Mouse (Mus musculus): ENCODE data around the gene Obscn. TPM values are rescaled to one million over a fixed set of nuclear protein-coding genes. Genes with fewer than 3 reads are reported as not detected.

The Obscn gene
- polyA plus RNA-seq, 1 experiment, result 6.2 TPM

DNA sequence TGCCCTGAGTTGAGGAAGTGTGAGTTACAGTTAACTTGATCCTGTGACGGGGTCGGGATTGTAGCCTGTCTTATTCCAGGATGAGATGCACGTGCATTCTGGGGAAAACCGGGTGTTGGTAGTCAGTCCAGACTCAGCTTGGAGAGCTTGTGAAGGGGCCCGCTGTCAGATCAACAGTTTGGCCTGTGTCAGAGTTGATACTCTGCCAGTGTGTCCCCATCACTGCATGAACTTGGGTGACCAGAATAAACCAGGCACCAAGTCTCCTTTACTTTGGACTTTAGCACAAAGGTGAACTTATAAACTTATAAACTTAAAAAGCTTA, 157.5 kb downstream of the Obscn start:
- peak overlapping the region; percentile 84 for H3K27ac ChIP-seq (ENCODE audit: insufficient read depth, low read depth, low read length)
- no peaks in the 10 kb centered on the region; the same call in 1 of the 2 replicates for H3K36me3 ChIP-seq (ENCODE audit: control insufficient read depth, insufficient read depth, low read length)
- 2% methylated on average over 5 of the region's 5 CpGs for WGBS
- no peak for TF ChIP-seq POLR2A (IDR thresholded peaks at IDR 0.05; ENCODE audit: low read depth, low read length)
- no peak for TF ChIP-seq CTCF (conservative IDR thresholded peaks at IDR 0.05; ENCODE audit: insufficient read depth, insufficient read length, low read depth, low read length)
- H3K4me1 ChIP-seq (ENCODE audit: control insufficient read depth, insufficient read depth, low read length), result peaks cover 15% of the 10 kb centered on the region; the same call in 1 of the 2 replicates
- peak overlapping the region; percentile 94 for H3K4me3 ChIP-seq (ENCODE audit: insufficient read depth, low read depth, low read length)
- DNase-seq, result peak; percentile 69
- H3K27me3 ChIP-seq (replicated peaks; ENCODE audit: control insufficient read depth, insufficient read depth, low read length), result no peaks in the 10 kb centered on the region

DNA sequence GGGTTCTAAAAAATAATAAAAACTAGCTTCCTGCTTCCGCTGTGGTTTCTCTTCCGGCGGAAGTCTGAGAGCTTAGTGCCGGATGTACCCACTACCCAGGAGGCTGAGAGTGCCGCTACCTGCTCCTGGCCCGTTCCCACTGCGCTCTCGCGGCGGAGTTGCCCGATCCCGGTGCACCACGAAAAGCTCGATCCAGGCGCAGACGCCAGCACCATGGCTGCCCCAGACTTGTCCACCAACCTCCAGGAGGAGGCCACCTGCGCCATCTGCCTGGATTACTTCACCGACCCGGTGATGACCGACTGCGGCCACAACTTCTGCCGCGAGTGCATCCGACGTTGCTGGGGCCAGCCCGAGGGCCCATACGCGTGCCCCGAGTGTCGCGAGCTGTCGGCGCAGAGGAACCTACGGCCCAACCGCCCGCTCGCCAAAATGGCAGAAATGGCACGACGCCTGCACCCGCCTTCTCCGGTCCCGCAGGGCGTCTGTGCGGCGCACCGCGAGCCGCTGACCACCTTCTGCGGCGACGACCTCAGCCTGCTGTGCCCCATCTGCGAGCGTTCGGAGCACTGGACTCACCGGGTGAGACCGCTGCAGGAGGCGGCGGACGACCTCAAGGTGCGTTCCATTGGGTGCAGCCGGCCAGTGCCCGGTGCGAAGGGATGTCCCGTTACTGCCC, 158.0 kb downstream of the Obscn start, which contains the start of gene Trim11:
Gene Trim11, plus strand, starts transcription at position 67 of the 679 bp plus-strand sequence.
- under 1% methylated on average over 64 of the region's 64 CpGs for WGBS
- DNase-seq, result peak; percentile 79
- Histone ChIP-seq H3K4me1 (ENCODE audit: control insufficient read depth, insufficient read depth, low read length) (peaks cover 15% of the 10 kb centered on the region; the same call in 1 of the 2 replicates), H3K36me3 (ENCODE audit: control insufficient read depth, insufficient read depth, low read length) (no peaks in the 10 kb centered on the region), H3K4me3 (ENCODE audit: insufficient read depth, low read depth, low read length) (peak within 1 kb of the TSS; percentile 94), H3K27me3 (replicated peaks; ENCODE audit: control insufficient read depth, insufficient read depth, low read length) (no peaks in the 10 kb centered on the region), H3K27ac (ENCODE audit: insufficient read depth, low read depth, low read length) (peak within 1 kb of the TSS; percentile 84)
- TF ChIP-seq POLR2A (IDR thresholded peaks at IDR 0.05; ENCODE audit: low read depth, low read length), result peak; percentile 62
- TF ChIP-seq CTCF (conservative IDR thresholded peaks at IDR 0.05; ENCODE audit: insufficient read depth, insufficient read length, low read depth, low read length), result no peak

DNA sequence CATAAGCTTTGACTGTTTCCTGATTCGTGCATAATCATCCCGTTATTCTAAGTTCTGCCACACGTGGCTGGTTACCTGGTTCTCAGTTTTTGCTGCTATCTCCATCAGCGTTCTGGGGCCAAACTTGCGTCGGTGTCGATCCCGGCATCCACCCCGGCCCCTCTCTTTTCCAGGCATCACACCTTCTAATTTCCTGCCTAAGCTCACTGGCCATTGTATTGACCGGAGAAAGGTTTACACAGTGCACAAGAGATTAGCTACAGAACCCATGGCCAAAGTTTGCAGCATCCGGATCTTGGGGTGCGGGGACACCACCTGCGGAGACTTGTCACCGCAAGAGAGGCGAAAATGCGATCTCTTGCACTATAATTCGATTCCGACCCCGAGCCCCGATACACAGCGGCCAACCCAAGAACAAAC, 158.6 kb downstream of the Obscn start:
- peak overlapping the region; percentile 94 for H3K4me3 ChIP-seq (ENCODE audit: insufficient read depth, low read depth, low read length)
- DNase-seq, result peak; percentile 23
- TF ChIP-seq CTCF (conservative IDR thresholded peaks at IDR 0.05; ENCODE audit: insufficient read depth, insufficient read length, low read depth, low read length), result no peak
- TF ChIP-seq POLR2A (IDR thresholded peaks at IDR 0.05; ENCODE audit: low read depth, low read length), result no peak
- H3K27me3 ChIP-seq (replicated peaks; ENCODE audit: control insufficient read depth, insufficient read depth, low read length), result no peaks in the 10 kb centered on the region
- no peaks in the 10 kb centered on the region for H3K36me3 ChIP-seq (ENCODE audit: control insufficient read depth, insufficient read depth, low read length)
- peak overlapping the region; percentile 84 for H3K27ac ChIP-seq (ENCODE audit: insufficient read depth, low read depth, low read length)
- H3K4me1 ChIP-seq (ENCODE audit: control insufficient read depth, insufficient read depth, low read length), result peaks cover 15% of the 10 kb centered on the region; the same call in 1 of the 2 replicates
- under 1% methylated on average over 21 of the region's 21 CpGs for WGBS

DNA sequence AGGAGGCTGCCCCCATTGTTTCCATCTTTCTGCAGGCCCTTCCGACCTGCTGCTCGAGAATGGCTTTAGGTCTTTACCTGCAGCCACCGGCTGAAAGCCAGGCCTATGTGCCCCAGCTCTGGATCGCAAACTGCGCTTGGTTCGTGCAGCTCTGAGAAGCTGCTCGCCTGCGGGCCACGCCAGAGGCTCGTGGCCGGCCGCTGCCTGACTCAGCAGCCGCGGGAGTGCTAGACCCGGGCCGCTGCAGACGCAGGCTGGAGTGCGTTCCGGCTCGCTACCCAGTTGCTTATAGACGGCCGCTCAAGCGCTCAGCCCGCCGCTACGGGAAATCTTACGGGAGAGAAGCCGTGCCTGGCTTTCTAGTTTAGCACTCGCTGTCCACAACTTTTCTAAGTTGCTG, 159.1 kb downstream of the Obscn start:
- peaks cover 15% of the 10 kb centered on the region; the same call in 1 of the 2 replicates for H3K4me1 ChIP-seq (ENCODE audit: control insufficient read depth, insufficient read depth, low read length)
- WGBS, result under 1% methylated on average over 29 of the region's 29 CpGs
- peak overlapping the region; percentile 94 for H3K4me3 ChIP-seq (ENCODE audit: insufficient read depth, low read depth, low read length)
- H3K36me3 ChIP-seq (ENCODE audit: control insufficient read depth, insufficient read depth, low read length), result no peaks in the 10 kb centered on the region
- H3K27me3 ChIP-seq (replicated peaks; ENCODE audit: control insufficient read depth, insufficient read depth, low read length), result no peaks in the 10 kb centered on the region
- peak overlapping the region; percentile 84 for H3K27ac ChIP-seq (ENCODE audit: insufficient read depth, low read depth, low read length)
- peak; percentile 52 for DNase-seq
- TF ChIP-seq POLR2A (IDR thresholded peaks at IDR 0.05; ENCODE audit: low read depth, low read length), result no peak
- no peak for TF ChIP-seq CTCF (conservative IDR thresholded peaks at IDR 0.05; ENCODE audit: insufficient read depth, insufficient read length, low read depth, low read length)

DNA sequence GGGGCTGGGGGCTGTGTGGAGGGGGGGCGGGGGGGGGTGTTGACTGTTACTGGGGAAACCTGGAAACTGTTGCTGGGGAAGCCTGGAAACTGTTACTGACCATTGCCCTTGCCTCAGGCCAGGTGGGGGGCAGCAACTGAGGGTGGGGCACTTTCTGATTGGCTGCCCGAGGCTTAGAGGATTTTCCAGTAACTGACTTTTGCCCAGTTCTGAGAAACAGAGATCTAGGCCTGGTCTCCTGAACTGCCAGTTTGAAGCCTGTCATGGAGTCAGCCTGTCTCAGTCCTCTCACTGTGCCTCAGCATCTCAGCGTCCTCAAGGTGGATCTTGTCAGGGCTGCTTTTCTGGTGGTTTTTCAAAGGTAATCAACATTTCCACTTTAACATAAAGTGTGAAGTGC, 161.8 kb downstream of the Obscn start:
- DNase-seq, result peak; percentile 82
- Histone ChIP-seq H3K27ac (ENCODE audit: insufficient read depth, low read depth, low read length) (no peak overlapping the region), H3K27me3 (replicated peaks; ENCODE audit: control insufficient read depth, insufficient read depth, low read length) (no peaks in the 10 kb centered on the region), H3K4me3 (ENCODE audit: insufficient read depth, low read depth, low read length) (no peak overlapping the region), H3K4me1 (ENCODE audit: control insufficient read depth, insufficient read depth, low read length) (peaks cover 14% of the 10 kb centered on the region; the same call in 1 of the 2 replicates), H3K36me3 (ENCODE audit: control insufficient read depth, insufficient read depth, low read length) (no peaks in the 10 kb centered on the region)
- TF ChIP-seq POLR2A (IDR thresholded peaks at IDR 0.05; ENCODE audit: low read depth, low read length) (no peak), CTCF (conservative IDR thresholded peaks at IDR 0.05; ENCODE audit: insufficient read depth, insufficient read length, low read depth, low read length) (no peak)
- WGBS, result 87% methylated on average over 3 of the region's 3 CpGs

DNA sequence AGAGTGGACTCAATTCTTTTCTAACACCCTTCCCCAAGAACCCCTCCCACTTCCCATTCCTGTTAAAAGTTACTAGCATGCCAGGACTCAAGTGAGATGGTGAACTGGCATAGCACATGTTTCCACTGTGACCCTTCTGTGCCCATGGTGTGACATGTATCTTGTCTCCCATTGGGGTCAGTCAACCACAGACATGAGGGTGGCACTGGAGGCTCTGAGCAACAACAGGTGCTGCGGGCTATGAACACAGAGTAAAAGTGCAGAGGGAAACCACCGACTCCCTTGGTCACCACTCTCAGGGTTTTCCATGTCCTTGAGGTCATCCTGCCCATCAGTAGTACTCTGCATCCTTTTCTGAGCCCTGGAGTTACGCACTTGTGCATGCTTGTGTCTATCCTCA, 164.4 kb downstream of the Obscn start:
- Histone ChIP-seq H3K4me3 (ENCODE audit: insufficient read depth, low read depth, low read length) (no peak overlapping the region), H3K27ac (ENCODE audit: insufficient read depth, low read depth, low read length) (no peak overlapping the region), H3K4me1 (ENCODE audit: control insufficient read depth, insufficient read depth, low read length) (peaks cover 24% of the 10 kb centered on the region; the same call in 1 of the 2 replicates), H3K27me3 (replicated peaks; ENCODE audit: control insufficient read depth, insufficient read depth, low read length) (no peaks in the 10 kb centered on the region), H3K36me3 (ENCODE audit: control insufficient read depth, insufficient read depth, low read length) (no peaks in the 10 kb centered on the region)
- TF ChIP-seq CTCF (conservative IDR thresholded peaks at IDR 0.05; ENCODE audit: insufficient read depth, insufficient read length, low read depth, low read length), result no peak
- no peak for TF ChIP-seq POLR2A (IDR thresholded peaks at IDR 0.05; ENCODE audit: low read depth, low read length)
- no peak for DNase-seq
- 85% methylated on average over 3 of the region's 3 CpGs for WGBS

DNA sequence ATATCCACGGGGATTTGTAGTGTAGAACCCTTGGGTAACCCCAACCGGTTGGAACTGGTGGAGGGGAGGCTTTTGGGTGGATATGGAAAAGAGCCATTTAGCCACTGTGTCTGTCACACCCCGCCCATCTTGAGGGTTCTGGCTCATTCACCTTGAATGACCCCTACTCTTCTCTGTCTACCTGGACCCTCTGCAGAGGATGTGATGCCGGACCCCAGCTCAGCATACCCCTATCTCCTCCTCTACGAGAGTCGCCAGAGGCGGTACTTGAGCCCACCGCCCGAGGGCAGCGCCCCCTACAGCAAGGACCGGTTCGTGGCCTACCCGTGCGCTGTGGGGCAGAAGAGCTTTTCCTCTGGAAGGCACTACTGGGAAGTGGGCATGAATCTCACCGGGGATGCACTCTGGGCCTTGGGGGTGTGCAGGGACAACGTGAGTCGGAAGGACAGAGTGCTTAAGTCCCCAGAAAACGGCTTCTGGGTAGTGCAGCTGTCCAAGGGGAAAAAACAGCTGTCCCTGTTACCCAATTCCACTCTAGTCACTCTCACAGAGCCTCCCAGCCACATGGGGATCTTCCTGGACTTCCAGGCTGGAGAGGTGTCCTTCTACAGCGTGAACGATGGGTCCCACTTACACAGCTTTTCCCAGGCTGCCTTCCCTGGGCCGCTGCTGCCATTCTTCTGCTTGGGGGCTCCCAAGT, 165.2 kb downstream of the Obscn start:
- H3K27me3 ChIP-seq (replicated peaks; ENCODE audit: control insufficient read depth, insufficient read depth, low read length), result no peaks in the 10 kb centered on the region
- no peak overlapping the region for H3K27ac ChIP-seq (ENCODE audit: insufficient read depth, low read depth, low read length)
- 85% methylated on average over 21 of the region's 21 CpGs for WGBS
- H3K4me1 ChIP-seq (ENCODE audit: control insufficient read depth, insufficient read depth, low read length), result peaks cover 24% of the 10 kb centered on the region; the same call in 1 of the 2 replicates
- TF ChIP-seq CTCF (conservative IDR thresholded peaks at IDR 0.05; ENCODE audit: insufficient read depth, insufficient read length, low read depth, low read length) (no peak), POLR2A (IDR thresholded peaks at IDR 0.05; ENCODE audit: low read depth, low read length) (no peak)
- no peaks in the 10 kb centered on the region for H3K36me3 ChIP-seq (ENCODE audit: control insufficient read depth, insufficient read depth, low read length)
- DNase-seq, result no peak
- H3K4me3 ChIP-seq (ENCODE audit: insufficient read depth, low read depth, low read length), result no peak overlapping the region
